Mouse (Mus musculus) ovary, postnatal 10 days (tissue): ENCODE measurements around the gene Pdpk1.

Experiments
- DNase-seq: peaks from one replicate; pipeline ENCODE4 v3.0.0; 2022; ENCODE audit warnings: low spot score

Pdpk1 gene

DNA sequence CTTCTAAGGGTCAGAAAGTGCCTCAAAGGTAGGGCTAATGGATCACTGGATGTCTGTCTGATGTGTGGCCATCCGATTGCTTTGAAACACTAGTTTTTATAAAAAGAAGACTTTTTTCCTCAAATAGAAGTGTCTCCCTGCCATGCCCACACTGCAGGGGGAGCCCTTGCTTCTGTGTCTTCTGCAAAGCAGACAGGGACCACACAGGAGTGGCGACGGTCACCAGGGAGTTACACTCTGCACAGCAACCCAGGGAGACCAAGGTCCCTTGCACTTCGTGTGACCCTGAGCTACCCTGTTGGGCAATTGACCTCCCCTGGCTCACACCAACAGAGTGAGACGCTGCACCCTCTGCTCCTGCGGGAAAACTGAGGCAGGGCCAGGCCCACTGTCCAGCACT lies 113.8 kb downstream of the Pdpk1 start:
- DNase-seq = no peak

DNA sequence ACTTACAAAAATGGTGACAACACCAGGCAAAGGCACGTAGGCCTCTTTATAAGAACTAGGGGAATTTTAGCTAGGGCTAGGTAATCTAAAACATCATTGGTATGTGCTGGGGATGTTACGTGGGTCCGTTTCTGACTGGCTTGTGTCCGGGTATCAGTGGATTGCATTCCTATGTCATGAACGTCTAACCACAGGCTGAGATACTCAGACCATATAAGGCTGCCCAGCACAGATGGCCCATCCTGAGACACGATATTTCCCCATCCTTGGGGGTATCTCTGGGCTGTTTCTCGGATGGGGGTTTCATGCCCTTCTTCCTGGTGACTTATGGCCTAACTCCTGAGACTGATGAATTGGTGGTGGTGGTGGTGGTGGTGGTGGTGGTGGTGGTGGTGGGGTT lies 115.6 kb downstream of the Pdpk1 start:
- DNase-seq = no peak

DNA sequence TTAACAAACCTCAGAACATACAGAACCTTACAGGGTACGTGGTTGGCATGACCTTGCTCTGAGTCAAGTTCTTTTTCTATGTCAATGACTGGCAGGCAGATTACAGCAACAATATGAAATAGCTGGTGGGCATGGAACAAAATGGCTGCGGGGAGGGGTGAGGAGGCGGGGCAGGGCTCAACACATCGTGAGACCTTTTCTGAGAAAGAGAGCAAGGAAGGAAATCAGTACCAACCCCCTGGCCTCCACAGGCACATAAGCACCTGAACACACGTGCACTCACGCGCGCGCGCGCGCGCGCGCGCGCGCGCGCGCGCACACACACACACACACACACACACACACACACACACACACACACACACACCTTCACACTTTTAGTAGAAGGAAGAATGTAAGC lies 120.2 kb downstream of the Pdpk1 start:
- no peak for DNase-seq

DNA sequence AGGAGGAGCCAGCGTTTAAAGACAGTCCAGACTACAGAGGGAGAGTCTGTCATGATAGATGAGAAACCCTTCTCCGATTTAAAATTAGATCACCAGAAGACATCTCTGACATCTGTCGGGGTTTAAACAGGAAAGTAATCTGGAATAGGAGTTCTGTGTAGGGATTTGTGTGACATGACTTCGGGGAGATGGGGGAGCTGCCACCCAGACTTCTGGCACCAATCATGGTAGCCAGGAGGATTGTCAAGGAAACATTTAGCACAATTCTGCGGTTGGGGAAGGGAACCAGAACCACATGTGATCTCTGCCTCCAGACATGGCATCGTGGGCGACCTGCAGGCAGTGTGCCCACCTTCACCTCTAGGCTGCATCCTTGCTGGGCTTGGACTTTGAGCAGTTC lies 121.2 kb downstream of the Pdpk1 start:
- DNase-seq = no peak
